Mouse (Mus musculus) lung, adult 2 months (tissue): Measurements from ENCODE around the gene Calm1. TPM values are rescaled to one million over a fixed set of nuclear protein-coding genes. Genes with fewer than 3 reads are reported as not detected.
"Not testable (repeated sequence)": the region's sequence is repeated elsewhere in the genome, so short reads cannot be mapped to it uniquely, and the experiment has no call there.

Experiments
- DNase-seq: peaks from one replicate; pipeline ENCODE4 v3.0.0; 2022
- H3K4me1 ChIP-seq: fragments of 200-500 bp; 2 replicates; pipeline ENCODE4 v1.6.1; 2011; ENCODE audit warnings: low read length; ENCODE audit not compliant: control insufficient read depth, insufficient read depth
- H3K4me3 ChIP-seq: fragments of 200-500 bp; replicated peaks from 2 replicates; pipeline ENCODE3; 2011; ENCODE audit warnings: low read depth, mild to moderate bottlenecking, control low read depth, low read length; ENCODE audit errors: extremely low read depth
- CTCF ChIP-seq: fragments of 200-500 bp; IDR thresholded peaks from 2 replicates; pipeline ENCODE4 v1.5.1; 2011; ENCODE audit warnings: mild to moderate bottlenecking, low read length, control low read depth; ENCODE audit not compliant: insufficient read depth
- POLR2A ChIP-seq: fragments of 200-500 bp; IDR thresholded peaks from 2 replicates; pipeline ENCODE4 v1.6.1; 2011; ENCODE audit warnings: low read depth, mild to moderate bottlenecking, control low read depth, low read length, borderline replicate concordance; ENCODE audit errors: extremely low read depth
- WGBS: fragments of 180-500 bp; shearing (Covaris S2); methylation state at CpG from one replicate; pipeline ENCODE4 v1.1.7; 2018; 5-methylcytosine and 5-hydroxymethylcytosine counted together
- polyA plus RNA-seq: library from polyadenylated mRNA; depleted of rRNA; stranded (reverse); fragments of >200 nt; gene quantifications from 2 replicates; pipeline ENCODE4 v1.2.3, GENCODE M21; 2012

Gene Calm1
- polyA plus RNA-seq, 1 experiment: 399 TPM

DNA sequence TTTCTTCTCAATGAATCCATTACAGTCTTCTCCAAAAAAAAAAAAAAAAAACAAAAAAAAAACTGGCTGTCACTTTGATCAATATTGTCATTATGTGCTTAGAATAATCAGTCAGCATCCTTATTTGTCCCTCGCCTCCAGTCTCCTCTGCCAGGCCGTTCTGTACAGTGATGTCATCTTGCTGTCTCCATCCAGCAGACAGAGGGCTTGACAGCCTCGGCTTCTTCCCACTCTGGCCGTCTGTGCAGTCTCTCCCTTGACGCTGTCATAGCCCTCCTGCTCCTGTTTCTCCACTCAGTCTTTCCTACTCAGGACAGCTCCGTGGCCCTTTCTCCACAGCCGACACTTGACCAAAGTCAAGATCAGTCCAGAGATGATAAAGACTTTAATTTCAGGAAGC is 26.8 kb upstream of the Calm1 start:
- Histone ChIP-seq H3K4me3 (no peak overlapping the region), H3K4me1 (peaks cover 3% of the 10 kb centered on the region; the same call in 1 of the 2 replicates)
- WGBS: 44% methylated on average over 7 of the region's 7 CpGs
- TF ChIP-seq POLR2A: no peak
- DNase-seq: no peak

DNA sequence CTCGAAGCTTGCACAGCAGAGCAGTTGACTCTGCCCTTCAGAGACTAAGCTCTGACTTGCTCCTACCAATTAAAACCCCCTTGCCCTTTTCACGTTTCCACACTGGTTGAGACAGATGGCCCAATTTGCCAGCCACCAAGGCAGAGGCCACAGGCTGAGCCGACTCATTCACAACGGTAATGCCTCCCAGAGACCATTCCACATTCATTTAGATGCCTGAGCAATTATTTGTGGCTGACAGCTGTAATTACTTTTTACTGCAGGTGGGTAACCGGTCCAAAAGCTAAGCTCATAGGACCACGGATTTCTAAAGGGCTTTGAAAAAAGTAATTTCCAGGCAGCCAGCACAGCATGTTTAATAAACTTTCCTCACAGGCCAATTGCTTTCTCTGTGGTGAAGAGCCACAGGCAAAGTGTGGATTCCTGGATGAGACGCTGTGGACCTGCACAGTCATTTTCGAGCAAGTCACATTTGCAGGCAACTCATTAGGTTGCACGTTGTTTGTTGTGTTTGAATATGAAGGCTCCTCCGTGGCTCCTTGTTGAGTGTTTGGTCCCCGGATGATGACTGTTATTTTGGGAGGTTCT is 22.7 kb upstream of the Calm1 start:
- TF ChIP-seq POLR2A (no peak), CTCF (no peak)
- no peaks in the 10 kb centered on the region for H3K4me1 ChIP-seq
- DNase-seq: no peak
- 76% methylated on average over 11 of the region's 11 CpGs for WGBS
- H3K4me3 ChIP-seq: no peak overlapping the region

DNA sequence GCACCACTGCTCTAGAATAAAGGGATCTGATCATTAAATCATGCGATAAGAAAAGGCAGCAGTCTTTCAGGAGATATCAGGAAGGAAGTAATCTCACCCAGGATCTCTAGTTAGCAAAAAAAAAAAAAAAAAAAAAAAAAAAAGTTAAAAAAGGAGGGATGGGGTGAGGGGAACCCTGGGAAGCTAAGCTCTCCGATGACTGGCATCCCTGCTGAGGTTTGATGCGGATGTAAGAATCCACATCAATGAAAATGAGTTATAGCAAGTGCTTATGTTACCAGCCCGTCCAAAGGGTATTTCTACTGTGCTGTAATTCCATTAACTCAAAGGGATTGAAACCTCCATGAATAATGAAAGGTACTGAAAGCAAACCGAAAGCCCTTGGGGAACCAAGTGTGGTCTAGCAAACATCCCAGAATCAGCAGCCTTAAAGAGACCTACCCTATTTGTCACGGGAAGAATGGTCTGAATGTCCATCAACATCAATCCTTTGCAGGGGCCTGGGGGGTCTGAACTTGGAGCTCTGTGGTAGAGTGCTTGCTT is 20.3 kb upstream of the Calm1 start:
- no peak overlapping the region for H3K4me3 ChIP-seq
- 74% methylated on average over 6 of the region's 6 CpGs for WGBS
- no peak for DNase-seq
- no peaks in the 10 kb centered on the region for H3K4me1 ChIP-seq
- no peak for TF ChIP-seq CTCF
- no peak for TF ChIP-seq POLR2A

DNA sequence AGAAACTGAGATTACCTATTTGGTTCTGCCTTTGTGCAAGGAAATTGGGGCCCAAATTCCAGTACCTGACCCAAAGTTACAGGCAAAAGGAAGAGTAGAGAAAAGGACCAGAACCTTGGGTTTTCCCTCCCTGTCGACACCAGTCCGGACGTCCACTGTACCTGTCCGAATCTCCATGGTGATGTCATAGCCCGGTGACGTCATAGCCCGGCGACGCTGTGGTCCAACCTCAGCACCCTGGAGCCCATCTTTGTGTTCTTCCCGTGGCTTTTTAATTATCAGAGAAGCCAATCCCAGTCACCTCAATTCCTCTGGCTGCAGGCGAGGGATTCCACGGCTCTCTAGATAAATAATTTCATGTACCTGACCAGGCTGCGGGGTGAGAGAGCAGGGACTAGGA is 18.4 kb upstream of the Calm1 start:
- DNase-seq: no peak
- Histone ChIP-seq H3K4me3 (no peak overlapping the region), H3K4me1 (no peaks in the 10 kb centered on the region)
- WGBS: 83% methylated on average over 13 of the region's 13 CpGs
- TF ChIP-seq CTCF (no peak), POLR2A (no peak)

DNA sequence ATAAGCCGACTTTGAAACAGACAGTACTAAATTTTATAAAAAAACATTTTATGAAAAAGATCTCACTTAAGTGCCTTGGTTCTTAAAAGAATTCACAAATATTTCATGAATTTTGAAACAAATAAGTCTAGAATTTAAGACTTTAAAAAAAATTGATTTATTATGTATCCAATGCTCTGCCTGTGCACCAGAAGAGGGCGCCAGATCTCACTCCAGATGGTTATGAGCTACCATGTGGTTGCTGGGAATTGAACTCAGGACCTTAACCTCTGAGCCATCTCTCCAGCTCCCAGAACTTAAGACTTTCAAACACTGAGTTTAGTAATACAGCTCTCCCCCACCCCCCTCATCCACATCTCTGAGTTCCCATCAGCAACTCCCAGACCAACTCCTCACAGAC is 16.6 kb upstream of the Calm1 start:
- DNase-seq: no peak
- TF ChIP-seq POLR2A: no peak
- TF ChIP-seq CTCF: peak; percentile 5; the same call in 1 of the 2 replicates
- WGBS: 90% methylated on average over 2 of the region's 2 CpGs
- H3K4me3 ChIP-seq: no peak overlapping the region
- H3K4me1 ChIP-seq: peaks cover 3% of the 10 kb centered on the region; the same call in 1 of the 2 replicates

GRCm38 (mm10) chr12:100183970-100184369 is 15.3 kb upstream of the Calm1 start:
- H3K4me1 ChIP-seq: peaks cover 3% of the 10 kb centered on the region; the same call in 1 of the 2 replicates
- H3K4me3 ChIP-seq: no peak overlapping the region
- TF ChIP-seq POLR2A (no peak), CTCF (no peak)
- 37% methylated on average over 5 of the region's 5 CpGs for WGBS
- no peak for DNase-seq

DNA sequence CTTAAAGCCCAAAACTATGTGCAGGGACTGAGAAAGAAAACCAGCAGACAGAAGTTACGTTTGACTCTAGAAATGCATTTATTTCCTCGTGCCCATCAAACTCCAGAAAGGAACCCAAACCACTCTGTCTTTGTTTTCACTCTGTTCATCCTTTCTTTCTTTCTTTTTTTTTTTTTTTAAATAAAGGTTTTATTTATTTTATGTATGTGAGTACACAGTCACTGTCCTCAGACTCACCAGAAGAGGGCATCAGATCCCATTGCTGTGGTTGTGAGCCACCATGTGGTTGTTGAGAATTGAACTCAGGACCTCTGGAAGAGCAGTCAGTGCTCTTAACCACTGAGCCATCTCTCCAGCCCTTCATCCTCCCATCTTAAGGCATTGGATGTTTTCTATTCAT is 14.3 kb upstream of the Calm1 start:
- not testable (repeated sequence) for DNase-seq, H3K4me3 ChIP-seq, H3K4me1 ChIP-seq
- 86% methylated on average over 2 of the region's 2 CpGs for WGBS

DNA sequence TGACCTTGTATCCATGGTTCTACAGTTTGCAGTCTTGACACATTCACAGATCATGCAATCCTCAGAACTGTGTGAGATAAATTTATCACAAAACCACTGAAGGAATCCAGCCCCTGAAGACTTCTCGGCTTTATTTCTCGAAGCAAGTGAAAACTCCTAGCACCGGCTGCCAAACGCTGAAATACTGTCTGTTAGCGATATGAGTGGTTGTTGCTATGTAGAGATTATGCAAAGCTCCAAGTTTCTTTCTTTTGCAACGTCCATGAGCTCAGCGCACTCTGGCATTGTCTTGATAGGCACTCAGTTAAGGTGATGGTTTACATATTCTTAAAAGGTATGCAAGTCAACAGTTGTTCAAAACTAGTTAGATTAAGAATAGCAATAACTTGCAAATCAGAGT is 13.3 kb upstream of the Calm1 start:
- Histone ChIP-seq H3K4me3 (no peak overlapping the region), H3K4me1 (peaks cover 3% of the 10 kb centered on the region; the same call in 1 of the 2 replicates)
- WGBS: 50% methylated on average over 7 of the region's 7 CpGs
- no peak for DNase-seq
- TF ChIP-seq CTCF (no peak), POLR2A (no peak)

DNA sequence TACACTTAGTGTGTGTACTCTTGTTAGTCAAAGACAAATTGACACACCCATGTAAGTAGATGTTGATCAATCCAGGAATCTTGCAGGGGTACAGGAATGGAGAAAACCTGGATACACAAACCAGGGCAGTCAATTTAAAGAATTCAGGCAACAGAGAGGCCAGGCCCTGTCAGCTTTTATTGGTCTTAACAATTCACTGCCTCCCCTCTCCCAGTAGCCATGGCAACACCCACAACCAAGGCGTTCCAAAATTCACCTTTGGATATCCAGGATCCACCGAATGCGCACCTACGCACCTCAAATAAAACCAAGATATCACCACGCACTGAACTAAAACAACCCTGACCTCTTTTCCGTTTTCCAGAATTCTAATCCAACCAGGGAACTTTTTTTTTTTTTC is 12.9 kb upstream of the Calm1 start:
- Histone ChIP-seq H3K4me3 (peak overlapping the region; percentile 83), H3K4me1 (peaks cover 3% of the 10 kb centered on the region; the same call in 1 of the 2 replicates)
- DNase-seq: peak; percentile 50
- TF ChIP-seq CTCF (no peak), POLR2A (no peak)
- 6% methylated on average over 6 of the region's 6 CpGs for WGBS

GRCm38 (mm10) chr12:100187013-100187755 is 12.1 kb upstream of the Calm1 start:
- Histone ChIP-seq H3K4me3 (peak overlapping the region; percentile 83), H3K4me1 (peaks cover 3% of the 10 kb centered on the region; the same call in 1 of the 2 replicates)
- TF ChIP-seq CTCF: no peak
- peak; percentile 58 for TF ChIP-seq POLR2A
- WGBS: under 1% methylated on average over 52 of the region's 52 CpGs
- peak; percentile 98 for DNase-seq
